Mouse (Mus musculus): ENCODE data around the gene Eya2.
"Not testable (repeated sequence)": the region's sequence is repeated elsewhere in the genome, so short reads cannot be mapped to it uniquely, and the experiment has no call there.

Gene Eya2

GRCm38 (mm10) chr2:165778927-165779326 lies 184.1 kb downstream of the Eya2 start:
- DNase-seq (ENCODE audit: low read depth, low spot score) = peak; percentile 60

DNA sequence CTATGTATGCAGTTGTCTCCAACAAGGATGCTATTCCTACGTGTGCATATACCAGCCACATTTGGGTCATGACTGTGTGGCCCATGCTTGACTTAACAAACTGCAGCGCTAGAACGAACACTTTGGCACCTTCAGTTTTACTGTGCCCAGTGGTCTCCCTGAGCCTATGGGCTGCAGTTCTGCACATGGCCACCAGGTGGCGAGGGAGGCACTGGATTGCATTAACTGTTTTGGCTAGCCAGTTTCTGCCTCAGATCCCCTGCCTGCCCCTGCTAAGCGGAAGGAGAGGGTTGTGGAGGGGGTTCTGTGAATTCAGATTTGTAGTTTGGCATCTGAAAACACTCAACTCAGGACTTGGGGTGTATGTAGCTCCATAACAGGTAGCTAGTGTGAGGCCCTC lies 187.5 kb downstream of the Eya2 start:
- peak; percentile 32 for DNase-seq (ENCODE audit: low read depth, low spot score)

- no peak for DNase-seq (ENCODE audit: low read depth, low spot score)
Measured at GRCm38 (mm10) chr2:165785312-165786036, 190.6 kb downstream of the Eya2 start.

DNA sequence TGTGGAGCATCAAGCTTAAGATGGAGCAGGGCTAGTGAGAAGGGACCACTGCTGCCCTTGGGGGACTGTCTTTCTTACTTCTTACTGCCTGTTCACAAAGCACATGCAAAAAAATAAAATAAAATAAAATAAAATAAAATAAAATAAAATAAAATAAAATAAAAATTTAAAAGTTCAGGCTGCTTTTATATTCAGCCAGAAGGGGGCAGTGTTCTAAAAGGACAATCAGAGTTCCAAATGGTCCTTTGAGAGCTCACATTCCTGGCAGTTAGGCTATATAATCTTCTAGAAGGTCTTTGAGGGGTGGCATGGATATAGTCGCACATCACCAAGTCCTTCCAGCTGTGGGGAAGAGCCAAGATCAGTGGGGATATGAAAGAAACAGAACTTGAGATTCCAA lies 191.6 kb downstream of the Eya2 start:
- DNase-seq (ENCODE audit: low read depth, low spot score) = no peak

- DNase-seq (ENCODE audit: low read depth, low spot score) = peak; percentile 59
Measured at GRCm38 (mm10) chr2:165788005-165788404, 193.2 kb downstream of the Eya2 start.

GRCm38 (mm10) chr2:165788796-165789195 lies 194.0 kb downstream of the Eya2 start:
- DNase-seq (ENCODE audit: low read depth, low spot score) = no peak

GRCm38 (mm10) chr2:165789667-165790066 lies 194.8 kb downstream of the Eya2 start:
- DNase-seq (ENCODE audit: low read depth, low spot score) = no peak

GRCm38 (mm10) chr2:165791026-165791425 lies 196.2 kb downstream of the Eya2 start:
- no peak for DNase-seq (ENCODE audit: low read depth, low spot score)

DNA sequence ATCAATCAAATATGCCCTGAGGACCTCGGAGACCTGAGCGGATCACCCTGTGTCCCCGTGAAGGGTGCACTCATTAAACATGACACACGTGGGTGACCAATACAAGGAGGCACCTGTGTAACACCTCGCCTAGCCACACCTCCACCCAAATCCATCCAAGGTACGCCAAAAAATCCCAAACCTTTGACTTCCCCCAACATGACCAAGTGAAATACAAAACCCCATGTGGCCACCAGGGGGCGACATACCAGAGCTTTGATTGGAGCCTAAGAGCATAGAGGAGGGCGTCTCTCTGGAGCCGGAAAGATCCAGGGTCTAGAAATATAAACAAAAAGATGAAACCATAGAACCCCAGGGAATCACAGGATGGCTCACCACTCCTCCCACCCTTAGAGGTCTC lies 196.8 kb downstream of the Eya2 start:
- peak; percentile 27 for DNase-seq (ENCODE audit: low read depth, low spot score)

- no peak for DNase-seq (ENCODE audit: low read depth, low spot score)
Measured at GRCm38 (mm10) chr2:165792431-165793282, 197.8 kb downstream of the Eya2 start.

- DNase-seq (ENCODE audit: low read depth, low spot score) = no peak
Measured at GRCm38 (mm10) chr2:165793283-165793638, 198.4 kb downstream of the Eya2 start.

DNA sequence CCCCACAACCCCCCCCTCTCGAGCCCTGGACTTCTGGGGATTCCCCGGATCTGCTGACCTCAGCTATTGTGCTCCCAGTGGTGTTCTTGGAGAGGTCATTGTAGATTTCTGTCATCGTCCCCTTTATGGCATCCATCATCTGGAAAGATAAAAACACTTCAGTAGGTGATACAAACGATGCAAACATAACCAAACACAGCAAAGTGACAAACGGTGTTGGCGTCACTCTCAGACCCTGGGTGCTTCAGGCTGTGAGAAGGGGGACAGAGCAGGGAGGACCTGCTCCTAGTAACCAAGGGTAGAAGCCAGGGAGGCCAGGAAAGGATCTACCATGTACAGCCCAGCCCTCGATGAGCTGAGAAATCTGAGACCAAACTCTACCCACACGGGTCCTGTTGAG lies 203.0 kb downstream of the Eya2 start:
- DNase-seq (ENCODE audit: low read depth, low spot score) = no peak

- not testable (repeated sequence) for DNase-seq (ENCODE audit: low read depth, low spot score)
Measured at GRCm38 (mm10) chr2:165800174-165800573, 205.3 kb downstream of the Eya2 start.

DNA sequence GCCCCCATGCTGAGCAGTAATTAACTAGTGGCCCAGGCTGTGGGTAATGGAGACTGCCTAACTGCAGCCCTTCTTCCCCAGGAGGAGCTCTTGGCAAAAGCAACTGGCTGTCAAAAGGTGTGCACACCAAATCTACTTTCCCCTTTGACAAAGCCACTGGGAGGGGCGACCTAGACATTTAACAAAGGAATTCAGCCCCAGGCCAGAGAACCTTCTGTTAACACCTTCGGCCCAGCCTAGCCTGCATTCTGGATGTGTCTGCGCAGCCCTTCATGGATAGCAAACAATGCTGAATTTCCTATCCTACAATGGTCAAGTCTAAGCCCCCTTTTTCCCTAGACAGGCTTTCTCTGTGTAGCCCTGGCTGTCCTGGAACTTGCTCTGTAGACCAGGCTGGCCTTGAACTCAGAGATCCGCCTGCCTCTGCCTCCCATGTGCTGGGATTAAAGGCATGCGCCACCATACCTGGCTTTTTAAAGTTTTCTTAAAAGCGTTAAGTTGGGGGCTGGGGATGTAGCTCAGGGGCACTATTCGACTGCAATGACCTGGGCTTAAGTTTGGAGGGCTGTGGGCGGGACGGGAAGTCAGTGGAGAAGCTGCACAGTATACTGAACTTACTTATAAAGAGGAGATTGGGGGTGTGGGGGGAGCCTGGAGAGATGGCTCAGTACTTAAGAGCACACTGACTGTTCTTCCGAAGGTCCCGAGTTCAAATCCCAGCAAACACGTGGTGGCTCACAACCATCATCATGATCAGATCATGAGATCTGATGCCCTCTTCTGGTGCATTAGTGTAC lies 213.5 kb downstream of the Eya2 start:
- DNase-seq (ENCODE audit: low read depth, low spot score) = no peak

DNA sequence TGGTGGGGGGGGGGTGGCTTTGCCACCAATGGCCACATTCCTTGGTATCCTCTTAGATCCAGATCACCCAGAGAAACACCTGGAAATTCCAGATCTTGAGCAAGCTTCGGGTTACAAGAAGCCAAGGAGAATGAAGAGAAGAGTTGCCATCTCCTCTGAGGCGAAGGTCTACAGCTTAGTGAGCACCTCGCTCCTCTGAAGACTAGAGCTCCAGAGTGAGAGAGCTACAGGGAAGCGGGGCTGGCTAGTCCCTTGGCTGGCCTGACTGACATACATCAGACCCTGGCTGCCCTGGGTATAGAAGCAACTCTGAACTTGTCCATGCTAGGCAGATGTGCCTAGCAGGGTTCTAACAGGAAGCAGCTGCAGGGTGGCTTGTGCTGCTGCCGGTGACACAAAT lies 214.3 kb downstream of the Eya2 start:
- DNase-seq (ENCODE audit: low read depth, low spot score) = no peak

- DNase-seq (ENCODE audit: low read depth, low spot score) = no peak
Measured at GRCm38 (mm10) chr2:165809901-165810477, 215.2 kb downstream of the Eya2 start.

DNA sequence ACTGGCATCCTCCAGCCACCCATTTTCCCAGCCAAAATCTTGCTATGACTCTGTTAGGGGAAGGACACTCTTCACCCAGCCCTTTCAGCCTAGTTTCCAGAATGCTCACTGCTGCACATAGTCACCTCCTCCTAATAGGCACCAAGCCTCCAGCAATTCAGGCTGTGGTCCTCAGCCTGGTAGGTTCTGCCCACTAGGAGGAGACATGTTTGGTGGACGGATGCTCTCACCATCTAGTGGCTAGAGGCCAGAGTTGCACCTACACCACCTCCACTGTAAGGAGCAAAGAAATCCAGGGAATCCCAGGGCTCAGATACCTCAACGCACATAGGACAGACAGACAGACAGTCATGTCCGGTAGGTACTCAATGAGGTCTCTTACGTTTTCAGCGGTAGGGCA lies 216.7 kb downstream of the Eya2 start:
- no peak for DNase-seq (ENCODE audit: low read depth, low spot score)

- no peak for DNase-seq (ENCODE audit: low read depth, low spot score)
Measured at GRCm38 (mm10) chr2:165812889-165813288, 218.1 kb downstream of the Eya2 start.

- no peak for DNase-seq (ENCODE audit: low read depth, low spot score)
Measured at GRCm38 (mm10) chr2:165815103-165815880, 220.5 kb downstream of the Eya2 start.

GRCm38 (mm10) chr2:165817437-165817836 lies 222.6 kb downstream of the Eya2 start:
- no peak for DNase-seq (ENCODE audit: low read depth, low spot score)

DNA sequence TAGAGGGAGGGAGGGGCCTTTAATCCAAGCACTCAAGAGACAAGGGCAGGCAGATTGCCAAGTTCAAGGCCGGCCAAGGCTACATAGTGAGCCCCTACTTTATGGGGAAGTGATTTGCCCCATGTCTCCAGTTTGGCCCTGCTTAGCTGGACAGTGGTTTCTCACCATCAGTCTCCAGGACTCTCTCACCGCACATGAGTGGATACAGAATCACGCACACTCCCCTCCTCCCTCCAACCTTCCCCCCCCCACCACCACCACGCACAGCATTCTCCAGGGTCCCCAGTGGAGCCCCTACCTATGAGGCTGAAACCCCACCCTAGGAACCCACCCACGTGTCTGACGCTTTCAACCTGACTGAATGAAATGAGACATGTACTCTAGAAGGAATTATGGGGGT lies 223.7 kb downstream of the Eya2 start:
- no peak for DNase-seq (ENCODE audit: low read depth, low spot score)

Measured in skeletal muscle tissue, adult 2 months (tissue).